Mouse (Mus musculus) frontal cortex, postnatal 36 days (tissue): ENCODE results near the gene Scap.
"Not testable (repeated sequence)": the region's sequence is repeated elsewhere in the genome, so short reads cannot be mapped to it uniquely, and the experiment has no call there.

Source experiments
- DNase-seq, 2 experiments: peaks; one replicate each; pipeline ENCODE4 v3.0.0; 2022; ENCODE audit warnings: low spot score in 2 of 2

The Scap gene

GRCm38 (mm10) chr9:110384369-110384929, 51.4 kb downstream of the Scap start:
- no peak for DNase-seq

- DNase-seq: no peak
These were observed 54.9 kb downstream of the Scap start for GRCm38 (mm10) chr9:110388011-110388410.

DNA sequence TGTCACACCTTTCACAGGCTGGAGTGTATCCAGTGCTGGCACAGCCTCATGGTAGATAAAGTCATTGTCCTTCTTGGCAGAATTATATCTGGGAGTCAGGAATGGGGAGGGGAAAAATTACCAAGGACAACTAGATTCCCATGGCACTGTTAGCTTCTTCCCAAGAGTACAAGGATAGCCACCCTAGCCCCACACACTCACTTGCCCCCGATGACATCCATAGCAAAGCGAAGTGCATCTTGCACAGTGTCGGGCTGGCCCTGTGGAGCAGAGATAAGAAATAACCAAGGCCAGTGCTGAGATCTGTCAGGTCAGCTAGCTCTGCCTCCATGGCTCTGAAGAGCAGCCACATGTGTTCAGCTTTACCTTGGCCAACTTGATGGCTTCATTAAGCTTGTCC, 57.8 kb downstream of the Scap start:
- DNase-seq: no peak

GRCm38 (mm10) chr9:110393295-110393694, 60.2 kb downstream of the Scap start:
- DNase-seq: no peak

GRCm38 (mm10) chr9:110400650-110401049, 67.6 kb downstream of the Scap start:
- DNase-seq: no peak

GRCm38 (mm10) chr9:110402731-110403130, 69.6 kb downstream of the Scap start:
- DNase-seq: no peak

GRCm38 (mm10) chr9:110403240-110403639, 70.2 kb downstream of the Scap start:
- DNase-seq: not testable (repeated sequence)

DNA sequence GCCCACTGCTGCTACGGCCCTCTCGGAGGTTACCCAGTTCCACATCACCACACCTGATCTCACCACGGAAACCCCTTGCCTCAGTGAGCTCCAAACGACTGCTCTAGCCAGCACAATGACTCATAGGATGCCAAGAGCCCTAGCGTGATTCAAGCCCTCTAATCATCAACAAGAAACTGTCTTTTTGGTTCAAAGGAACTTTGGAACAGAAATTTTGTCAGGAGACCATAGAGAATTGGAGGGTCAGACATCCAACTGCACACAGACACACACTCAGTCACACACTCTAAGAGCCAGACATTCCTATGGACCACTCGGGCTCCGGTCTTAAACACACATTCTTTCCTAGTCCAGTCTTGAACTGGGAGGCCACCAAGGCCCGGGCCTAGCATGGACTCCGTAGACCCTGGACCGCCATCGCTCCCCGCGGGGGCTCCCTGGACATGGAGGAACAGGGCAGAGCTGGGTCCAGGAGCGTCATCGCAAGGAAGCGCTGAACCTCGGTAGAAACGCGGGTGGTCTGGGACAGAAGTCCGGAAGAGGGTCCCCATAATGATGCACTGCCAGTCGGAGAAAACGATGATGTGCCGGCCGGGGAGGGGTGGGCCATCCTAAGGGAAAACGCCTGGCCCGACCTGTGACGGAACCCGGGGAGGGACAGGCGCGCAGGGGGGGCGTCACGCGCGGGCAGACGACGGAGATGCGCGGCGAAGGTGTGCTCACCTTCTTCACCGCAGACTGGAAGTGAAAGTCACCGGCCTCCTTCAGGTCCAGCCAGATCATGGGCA, 74.4 kb downstream of the Scap start:
- DNase-seq: no peak

- peak; percentile 91 to 92 for DNase-seq
These were observed 75.1 kb downstream of the Scap start, which contains the start of gene Ptpn23 for GRCm38 (mm10) chr9:110408099-110408773. TSS of gene Ptpn23 (minus strand) at chr9:110408213.

DNA sequence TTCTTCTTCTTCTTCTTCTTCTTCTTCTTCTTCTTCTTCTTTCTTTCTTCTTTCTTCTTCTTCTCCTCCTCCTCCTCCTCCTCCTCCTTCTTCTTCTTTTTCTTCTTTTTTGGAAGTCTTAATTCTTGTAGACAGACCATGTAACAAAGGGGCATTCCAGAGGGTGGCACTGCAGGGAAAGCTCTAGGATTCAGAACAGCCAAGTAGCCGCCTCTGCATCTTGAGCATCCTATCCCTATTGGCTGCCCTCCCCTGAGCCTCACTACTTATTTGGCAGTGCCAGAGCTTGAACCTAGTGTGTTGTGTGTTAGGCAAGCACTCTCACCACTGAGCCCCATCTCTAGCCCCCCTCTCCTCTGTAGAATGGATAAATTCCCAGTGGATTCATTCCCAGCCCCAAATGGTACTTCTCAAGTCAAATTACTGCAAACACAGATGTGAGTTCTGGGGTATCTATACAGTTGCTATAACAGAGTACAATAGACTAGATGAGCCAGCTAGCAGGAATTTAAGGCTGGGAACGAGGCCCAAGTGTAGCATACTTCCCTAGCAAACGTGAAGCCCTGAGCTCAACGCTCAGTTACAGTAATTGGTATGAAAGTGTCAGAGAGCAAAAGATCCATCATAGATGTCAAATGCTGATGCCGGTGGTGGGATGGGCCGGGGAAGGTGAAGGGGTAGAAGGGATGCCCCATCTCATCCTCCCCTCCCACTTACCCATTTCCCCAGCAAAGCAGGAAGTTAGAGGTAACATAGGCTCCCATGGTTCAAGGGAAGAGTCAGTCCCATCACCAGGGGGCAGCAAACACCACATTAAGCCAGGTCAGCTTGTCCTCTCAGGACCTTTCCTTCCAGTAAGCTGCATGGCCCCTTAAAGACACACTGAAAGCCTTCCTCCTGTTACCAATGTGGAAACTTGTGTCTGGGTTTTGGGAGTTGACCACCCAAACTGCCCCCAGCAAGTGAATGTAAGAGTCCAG, 78.1 kb downstream of the Scap start:
- peak; percentile 80 to 82 for DNase-seq

DNA sequence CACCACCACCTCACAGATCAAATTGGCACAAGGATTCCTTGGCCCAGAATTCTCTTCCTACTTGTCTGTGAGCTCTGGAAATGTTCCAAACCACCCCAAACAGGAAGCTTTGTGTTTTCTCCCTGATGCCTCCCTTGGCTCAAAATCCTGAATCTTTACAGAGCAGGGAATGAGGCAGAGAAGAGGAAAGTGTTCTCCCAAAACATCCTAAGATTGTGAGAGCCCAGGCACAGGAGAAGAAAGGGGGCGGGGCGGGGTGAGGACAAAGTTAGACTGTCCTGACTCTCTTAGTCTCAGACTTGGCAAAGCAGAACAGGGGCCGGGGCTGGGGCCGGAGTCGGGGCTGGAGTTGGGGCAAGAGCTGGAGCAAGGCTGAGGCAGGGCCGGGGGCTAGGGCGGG, 79.8 kb downstream of the Scap start:
- DNase-seq: no peak

DNA sequence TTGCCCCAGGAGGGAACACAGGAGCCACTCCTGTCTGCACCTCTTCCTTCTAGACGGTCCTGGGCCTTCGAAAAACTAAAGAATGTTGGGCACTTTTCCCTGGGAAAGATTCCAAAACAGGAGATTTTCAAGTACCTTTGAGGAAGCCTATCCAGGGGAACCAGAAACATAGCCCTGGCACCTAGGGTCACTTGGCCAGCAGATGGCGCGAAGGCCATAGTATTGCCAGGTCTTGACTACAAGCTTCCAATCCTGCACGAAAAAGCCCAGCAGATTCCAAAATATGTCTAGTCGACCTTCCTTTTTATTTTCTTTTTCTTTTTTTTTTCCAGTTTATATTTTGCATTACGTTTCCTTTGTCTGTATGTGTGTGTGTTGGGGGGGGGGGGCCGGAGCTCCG, 80.7 kb downstream of the Scap start:
- DNase-seq: no peak

GRCm38 (mm10) chr9:110419511-110420112, 86.5 kb downstream of the Scap start, which contains the start of gene Ngp:
TSS of gene Ngp (plus strand) at chr9:110419747.
- DNase-seq: no peak

GRCm38 (mm10) chr9:110431241-110431640, 98.2 kb downstream of the Scap start:
- DNase-seq: peak; percentile 28 to 56

DNA sequence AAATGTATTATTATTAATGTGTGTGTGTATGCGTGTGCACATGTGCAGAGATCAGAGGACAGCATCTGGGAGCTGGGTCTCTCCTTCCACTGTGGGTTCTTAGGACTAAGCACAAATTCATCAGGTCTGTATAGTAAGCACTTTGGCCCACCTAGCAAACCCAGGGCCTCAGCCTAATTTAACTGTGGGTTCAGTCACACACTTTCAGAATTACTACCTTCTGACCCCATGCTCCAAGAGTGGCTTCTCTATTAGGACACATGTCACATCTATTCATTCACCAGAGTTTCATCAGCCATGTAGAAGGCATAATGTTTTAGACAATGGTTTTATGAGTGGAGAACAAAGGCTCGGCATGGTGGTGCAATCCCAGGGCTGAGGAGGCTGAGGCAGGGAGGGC, 100.0 kb downstream of the Scap start:
- DNase-seq: no peak
